Mouse (Mus musculus): Measurements from ENCODE around the gene Gpr88.

DNA sequence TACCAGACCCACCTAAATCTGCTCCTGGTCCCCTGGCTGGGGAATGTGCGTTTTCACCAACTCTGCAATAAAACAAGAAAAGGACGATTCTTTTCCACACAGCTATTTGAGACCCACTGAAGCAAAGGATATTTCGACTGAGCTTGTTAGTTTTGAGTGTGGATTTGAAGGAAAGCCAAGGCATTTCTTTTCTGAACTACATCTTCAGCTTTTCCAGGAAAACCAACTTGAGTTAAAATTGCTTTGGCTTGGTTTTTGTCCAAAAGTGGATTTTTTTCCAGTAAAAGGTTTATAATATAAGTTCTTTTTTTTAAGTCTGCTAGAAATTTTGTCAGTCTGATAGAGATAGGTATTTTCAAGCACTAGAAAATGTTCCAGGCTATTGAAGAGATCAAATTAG lies 13.1 kb upstream of the Gpr88 start:
- TF ChIP-seq CTCF (IDR thresholded peaks at IDR 0.05; ENCODE audit: low read depth) (no peak), EP300 (IDR thresholded peaks at IDR 0.05; ENCODE audit: low read depth) (no peak)
